Mouse (Mus musculus): ENCODE measurements at regions not wholly inside any gene's neighbourhood (a gene's known extent, or its start where the extent isn't known, plus 50 kb on each side); places are given as distances from the start of the nearest gene placed in this dataset.

DNA sequence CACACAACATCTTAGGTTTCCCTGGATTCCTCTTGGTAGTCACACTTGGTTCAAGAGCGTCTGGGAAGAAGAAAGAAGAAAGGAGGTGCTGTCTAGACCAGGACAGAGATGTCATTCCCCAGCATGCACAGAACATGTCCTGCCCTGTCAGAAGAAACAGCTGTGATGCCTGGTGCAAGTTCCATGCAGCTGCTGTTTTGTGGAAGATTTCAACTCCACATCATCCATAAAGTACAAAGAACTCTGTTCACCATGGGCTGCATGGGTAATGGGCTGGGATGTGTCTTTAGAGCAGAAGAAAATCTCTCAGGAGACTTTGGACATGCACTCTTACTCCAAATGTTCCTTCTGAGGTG is 262.8 kb downstream of the Gm11361 start:
- 79% methylated on average over 1 of the region's 1 CpGs for WGBS
- TF ChIP-seq CTCF (IDR thresholded peaks at IDR 0.05; ENCODE audit: insufficient read depth, low read depth, low read length) = no peak
- no peak for TF ChIP-seq POLR2A (IDR thresholded peaks at IDR 0.05; ENCODE audit: insufficient read depth, low read depth, low read length)
- no peak overlapping the region for H3K4me3 ChIP-seq (ENCODE audit: insufficient read depth, low read depth, low read length)
- no peak overlapping the region for H3K27ac ChIP-seq (ENCODE audit: insufficient read depth, low read depth, low read length)
- peaks cover 3% of the 10 kb centered on the region; the same call in 1 of the 2 replicates for H3K4me1 ChIP-seq (ENCODE audit: control insufficient read depth, insufficient read depth, low read length)

DNA sequence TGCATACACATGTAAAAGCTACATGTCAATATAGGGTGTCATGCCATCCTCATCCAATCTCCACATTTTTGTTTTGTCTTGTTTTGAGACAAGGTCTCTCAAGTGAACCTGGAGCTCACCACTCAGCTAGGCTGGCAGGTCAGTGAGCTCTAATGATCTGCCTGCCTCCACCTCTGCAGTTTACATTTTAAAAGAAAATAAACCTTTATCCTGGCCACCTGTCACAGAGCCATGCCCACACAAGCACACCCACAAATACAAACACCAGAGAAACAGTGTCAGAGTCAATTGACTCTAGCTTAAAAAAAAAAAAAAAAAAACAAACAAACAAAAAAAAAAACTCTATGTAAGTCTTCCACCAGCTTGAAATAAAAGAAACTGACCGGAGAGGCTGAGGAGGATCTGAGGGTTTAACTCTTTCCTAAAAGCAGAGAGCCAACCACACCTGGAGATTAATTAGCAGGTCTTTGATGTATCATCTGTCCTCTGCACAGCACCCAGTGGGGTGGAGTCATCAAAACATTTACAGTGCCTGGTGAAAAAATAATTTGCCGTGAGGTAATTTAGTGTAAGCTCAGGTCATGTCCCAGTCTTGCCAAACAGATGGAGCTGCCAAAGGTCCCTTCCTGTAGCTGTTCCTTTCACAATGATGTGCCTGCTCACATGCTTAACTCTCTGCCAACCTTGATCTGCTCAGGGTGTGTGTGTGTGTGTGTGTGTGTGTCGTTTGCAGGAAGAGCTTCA is 262.2 kb downstream of the Gm11361 start:
- H3K27ac ChIP-seq (ENCODE audit: insufficient read depth, low read depth, low read length) = no peak overlapping the region
- WGBS = 71% methylated on average over 3 of the region's 3 CpGs
- no peak for TF ChIP-seq CTCF (IDR thresholded peaks at IDR 0.05; ENCODE audit: insufficient read depth, low read depth, low read length)
- no peak for TF ChIP-seq POLR2A (IDR thresholded peaks at IDR 0.05; ENCODE audit: insufficient read depth, low read depth, low read length)
- no peak overlapping the region for H3K4me3 ChIP-seq (ENCODE audit: insufficient read depth, low read depth, low read length)
- H3K4me1 ChIP-seq (ENCODE audit: control insufficient read depth, insufficient read depth, low read length) = peaks cover 3% of the 10 kb centered on the region; the same call in 1 of the 2 replicates

DNA sequence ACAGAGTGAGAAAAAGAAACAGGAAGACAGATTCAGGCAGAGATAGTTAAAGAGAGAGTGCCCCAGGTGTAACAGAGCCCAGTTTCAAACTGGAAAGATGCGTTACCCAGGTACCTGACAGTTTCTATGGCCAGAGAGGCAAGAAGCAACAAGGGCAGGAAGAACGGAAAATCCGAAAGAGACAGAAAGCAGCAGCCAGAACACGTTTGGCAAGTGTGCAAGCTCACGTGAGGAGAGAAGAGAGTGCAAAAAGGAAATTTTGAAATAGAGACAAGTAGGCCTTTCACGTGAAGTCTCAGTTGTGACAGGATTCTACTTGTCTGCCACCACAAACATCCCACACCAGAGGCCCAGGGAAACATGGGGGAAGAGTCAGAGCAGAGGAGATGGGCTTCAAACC is 259.8 kb downstream of the Gm11361 start:
- WGBS = 67% methylated on average over 6 of the region's 6 CpGs

DNA sequence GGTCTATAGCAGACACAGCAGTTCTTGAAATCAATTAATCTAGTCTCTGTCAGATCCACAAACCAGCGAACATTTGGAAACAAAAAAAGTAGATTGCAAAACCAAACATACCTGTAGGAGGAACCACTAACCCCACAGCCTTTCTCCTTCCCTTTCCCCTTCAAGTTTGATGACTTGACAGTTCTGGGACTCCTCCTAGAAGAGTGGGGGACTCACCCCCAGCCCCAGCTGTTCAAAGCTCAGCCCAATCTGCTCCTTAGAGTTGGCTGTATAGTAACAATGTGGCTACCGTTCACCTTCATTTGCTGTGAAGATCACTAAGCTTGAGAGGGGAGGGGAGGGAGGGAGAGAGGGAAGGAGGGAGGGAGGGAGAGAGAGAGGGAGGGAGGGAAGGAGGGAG is 259.3 kb downstream of the Gm11361 start:
- 71% methylated on average over 2 of the region's 2 CpGs for WGBS
- Histone ChIP-seq H3K4me1 (ENCODE audit: control insufficient read depth, insufficient read depth, low read length) (peaks cover 6% of the 10 kb centered on the region; the same call in 1 of the 2 replicates), H3K4me3 (ENCODE audit: insufficient read depth, low read depth, low read length) (no peak overlapping the region), H3K27ac (ENCODE audit: insufficient read depth, low read depth, low read length) (no peak overlapping the region)
- TF ChIP-seq CTCF (IDR thresholded peaks at IDR 0.05; ENCODE audit: insufficient read depth, low read depth, low read length) (no peak), POLR2A (IDR thresholded peaks at IDR 0.05; ENCODE audit: insufficient read depth, low read depth, low read length) (no peak)

More for the DNA sequence above, 259.8 kb downstream of the Gm11361 start:
- peaks cover 6% of the 10 kb centered on the region; the same call in 1 of the 2 replicates for H3K4me1 ChIP-seq (ENCODE audit: control insufficient read depth, insufficient read depth, low read length)
- no peak overlapping the region for H3K4me3 ChIP-seq (ENCODE audit: insufficient read depth, low read depth, low read length)
- TF ChIP-seq POLR2A (IDR thresholded peaks at IDR 0.05; ENCODE audit: insufficient read depth, low read depth, low read length) = no peak
- TF ChIP-seq CTCF (IDR thresholded peaks at IDR 0.05; ENCODE audit: insufficient read depth, low read depth, low read length) = no peak
- no peak overlapping the region for H3K27ac ChIP-seq (ENCODE audit: insufficient read depth, low read depth, low read length)

DNA sequence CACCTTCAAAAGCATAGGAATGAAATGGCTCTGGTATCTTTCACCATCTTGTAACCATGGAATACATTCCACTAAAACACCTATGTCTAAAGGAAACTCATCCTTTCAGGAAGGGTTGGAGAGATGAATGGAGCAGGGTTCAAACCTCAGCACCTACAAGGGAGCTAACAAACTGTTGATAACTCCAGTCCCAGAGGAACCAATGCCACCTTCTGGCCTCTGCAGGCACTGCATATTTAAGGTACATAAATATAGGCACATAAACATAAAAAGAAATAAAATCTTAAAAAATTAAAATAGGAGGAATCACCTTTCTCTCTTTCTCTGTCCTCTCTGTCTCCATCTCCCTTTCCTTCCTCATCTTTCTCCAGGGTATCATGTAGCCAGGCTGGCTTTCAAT is 256.9 kb downstream of the Gm11361 start:
- H3K4me3 ChIP-seq (ENCODE audit: insufficient read depth, low read depth, low read length) = no peak overlapping the region

DNA sequence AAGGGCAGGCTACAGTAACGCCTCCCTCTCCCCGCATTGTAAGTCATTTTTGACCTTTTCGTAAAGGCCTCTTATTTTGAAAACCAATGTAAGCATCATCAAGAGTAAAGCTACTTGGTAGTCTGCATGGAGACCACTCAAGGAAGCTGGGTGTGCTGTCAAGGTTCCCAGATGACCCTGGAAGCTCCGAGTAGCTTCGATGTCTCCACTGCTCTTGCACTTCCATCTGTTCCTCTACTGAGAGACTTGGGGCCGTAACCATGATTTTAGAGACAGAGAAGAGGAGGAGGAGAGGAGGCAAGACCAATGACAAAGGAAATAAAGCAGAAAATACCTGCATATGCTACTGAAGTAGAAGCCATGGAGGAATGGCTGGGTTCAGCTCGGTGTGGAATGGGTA is 256.0 kb downstream of the Gm11361 start:
- Histone ChIP-seq H3K27ac (ENCODE audit: insufficient read depth, low read depth, low read length) (no peak overlapping the region), H3K4me1 (ENCODE audit: control insufficient read depth, insufficient read depth, low read length) (peaks cover 6% of the 10 kb centered on the region; the same call in 1 of the 2 replicates), H3K4me3 (ENCODE audit: insufficient read depth, low read depth, low read length) (no peak overlapping the region)
- TF ChIP-seq POLR2A (IDR thresholded peaks at IDR 0.05; ENCODE audit: insufficient read depth, low read depth, low read length) (no peak), CTCF (IDR thresholded peaks at IDR 0.05; ENCODE audit: insufficient read depth, low read depth, low read length) (no peak)
- WGBS = 95% methylated on average over 7 of the region's 7 CpGs

More for the DNA sequence above, 256.9 kb downstream of the Gm11361 start:
- peaks cover 6% of the 10 kb centered on the region; the same call in 1 of the 2 replicates for H3K4me1 ChIP-seq (ENCODE audit: control insufficient read depth, insufficient read depth, low read length)
- no peak for TF ChIP-seq CTCF (IDR thresholded peaks at IDR 0.05; ENCODE audit: insufficient read depth, low read depth, low read length)
- no peak for TF ChIP-seq POLR2A (IDR thresholded peaks at IDR 0.05; ENCODE audit: insufficient read depth, low read depth, low read length)
- no peak overlapping the region for H3K27ac ChIP-seq (ENCODE audit: insufficient read depth, low read depth, low read length)

DNA sequence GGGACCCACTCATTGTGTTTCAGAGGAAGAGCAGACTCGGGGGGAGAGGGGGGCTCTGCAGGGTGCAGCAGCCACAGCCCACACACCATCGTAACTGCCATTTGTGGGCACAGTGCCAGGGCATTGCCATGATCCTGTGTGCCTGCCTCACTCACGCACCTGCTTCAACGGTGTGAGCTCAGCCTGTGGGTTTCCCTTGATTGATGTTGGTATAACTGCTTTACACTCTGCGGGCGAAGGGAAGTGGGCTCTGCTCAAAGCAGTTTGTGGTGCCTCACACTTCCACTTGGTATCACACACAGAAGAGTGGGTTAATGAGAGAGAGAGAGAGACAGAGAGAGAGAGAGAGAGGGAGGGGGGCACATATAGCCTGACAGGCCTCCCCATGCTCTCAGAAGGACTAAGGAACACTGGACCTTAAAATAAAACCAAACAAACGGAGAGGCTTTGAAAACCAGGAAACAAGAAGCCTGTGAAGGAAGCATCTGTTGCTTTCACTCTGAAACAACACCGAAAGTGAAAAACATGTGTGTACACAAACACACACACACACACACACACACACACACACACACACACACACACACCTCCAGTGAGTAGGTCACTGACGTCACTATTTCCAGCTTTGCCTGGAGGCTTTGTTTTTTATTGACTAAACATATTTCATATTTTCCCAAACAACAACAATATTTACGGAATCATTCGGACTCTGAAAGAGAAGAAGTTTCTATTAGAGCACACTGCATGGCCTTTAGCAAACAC is 255.4 kb downstream of the Gm11361 start:
- peaks cover 6% of the 10 kb centered on the region; the same call in 1 of the 2 replicates for H3K4me1 ChIP-seq (ENCODE audit: control insufficient read depth, insufficient read depth, low read length)
- TF ChIP-seq POLR2A (IDR thresholded peaks at IDR 0.05; ENCODE audit: insufficient read depth, low read depth, low read length) = no peak
- no peak for TF ChIP-seq CTCF (IDR thresholded peaks at IDR 0.05; ENCODE audit: insufficient read depth, low read depth, low read length)
- no peak overlapping the region for H3K27ac ChIP-seq (ENCODE audit: insufficient read depth, low read depth, low read length)
- 52% methylated on average over 11 of the region's 11 CpGs for WGBS
- no peak overlapping the region for H3K4me3 ChIP-seq (ENCODE audit: insufficient read depth, low read depth, low read length)

DNA sequence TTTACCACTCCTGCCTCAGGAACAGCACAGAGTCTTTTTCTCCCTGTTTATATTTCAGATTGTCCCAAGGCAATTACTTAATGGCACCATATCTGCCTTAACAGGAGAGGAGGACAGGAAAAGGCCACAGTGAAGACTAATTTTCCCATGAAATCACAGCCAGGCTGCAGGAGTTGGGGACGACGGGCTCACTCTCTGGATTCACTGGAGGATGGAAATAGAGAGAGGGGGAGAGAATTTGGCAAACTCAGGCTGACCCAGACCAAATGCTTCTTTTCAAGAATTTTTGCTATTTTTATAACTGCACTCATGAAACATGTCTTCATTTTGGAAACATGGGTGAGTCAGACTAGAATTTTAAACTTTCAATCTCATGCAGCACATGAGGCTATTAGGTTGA is 250.9 kb downstream of the Gm11361 start:
- 39% methylated on average over 2 of the region's 2 CpGs for WGBS
- TF ChIP-seq POLR2A (IDR thresholded peaks at IDR 0.05; ENCODE audit: insufficient read depth, low read depth, low read length) (no peak), CTCF (IDR thresholded peaks at IDR 0.05; ENCODE audit: insufficient read depth, low read depth, low read length) (no peak)
- H3K27ac ChIP-seq (ENCODE audit: insufficient read depth, low read depth, low read length) = no peak overlapping the region
- H3K4me3 ChIP-seq (ENCODE audit: insufficient read depth, low read depth, low read length) = no peak overlapping the region
- H3K4me1 ChIP-seq (ENCODE audit: control insufficient read depth, insufficient read depth, low read length) = peaks cover 3% of the 10 kb centered on the region; the same call in 1 of the 2 replicates

DNA sequence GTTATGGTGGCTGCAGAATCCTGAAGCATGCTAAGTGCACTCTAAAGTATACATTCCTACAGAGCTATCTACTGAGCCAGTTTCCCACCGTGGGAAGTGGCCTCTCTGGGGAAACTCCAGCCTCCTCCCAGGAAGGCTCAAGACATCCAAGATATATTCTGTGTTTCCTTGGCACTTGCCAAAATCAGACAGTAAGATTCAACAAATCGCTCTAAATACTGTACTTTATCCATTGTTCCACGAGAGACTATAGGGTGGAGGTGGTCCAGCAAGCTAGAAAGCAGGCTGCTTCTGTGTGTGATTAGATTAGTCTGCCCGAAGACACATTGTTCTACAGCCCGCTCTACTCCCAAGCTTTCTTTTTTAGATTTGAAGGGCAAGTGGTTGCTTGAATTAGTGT is 250.5 kb downstream of the Gm11361 start:
- TF ChIP-seq CTCF (IDR thresholded peaks at IDR 0.05; ENCODE audit: insufficient read depth, low read depth, low read length) (no peak), POLR2A (IDR thresholded peaks at IDR 0.05; ENCODE audit: insufficient read depth, low read depth, low read length) (no peak)
- WGBS = 35% methylated on average over 5 of the region's 5 CpGs
- H3K27ac ChIP-seq (ENCODE audit: insufficient read depth, low read depth, low read length) = no peak overlapping the region
- no peak overlapping the region for H3K4me3 ChIP-seq (ENCODE audit: insufficient read depth, low read depth, low read length)
- H3K4me1 ChIP-seq (ENCODE audit: control insufficient read depth, insufficient read depth, low read length) = peaks cover 3% of the 10 kb centered on the region; the same call in 1 of the 2 replicates

All from olfactory bulb, adult 2 months (tissue).